Comparison of ENCODE assay signal across 12 mouse cellular contexts in genomic region chr8:105520521-105520920, GRCm38 (mm10). TPM values are rescaled to one million over a fixed set of nuclear protein-coding genes. Genes with fewer than 3 reads are reported as not detected.
DNase-seq lines count a peak whose midpoint lies in the region; ATAC-seq lines count a peak whose summit lies in the region.
"Had no signal": no experiment of that assay in that cellular context is flagged by ENCODE, and none has a peak within 500 bp of the region (broad histone marks: within the 10 kb centered on the region; RNA-seq: fewer than 3 reads in every experiment).

No protein-coding gene starts in this region.

- peaks cover 26% of the 10 kb centered on the region for H3K36me3 ChIP-seq in heart, embryonic 10.5 days
- H3K36me3 ChIP-seq in limb, embryonic 10.5 days = peaks cover 52% of the 10 kb centered on the region
- peaks cover 44% of the 10 kb centered on the region for H3K36me3 ChIP-seq in neural tube, embryonic 13.5 days

- H3K4me3 ChIP-seq in heart, embryonic 10.5 days = peak overlapping the region; percentile 79
- H3K4me3 ChIP-seq in limb, embryonic 10.5 days = peak overlapping the region; percentile 97
- H3K4me3 ChIP-seq in neural tube, embryonic 13.5 days = 0 out of 2 replicates have a peak overlapping the region, but pooled peaks have one; percentile 54
- H3K4me3 ChIP-seq: liver, embryonic 15.5 days had no signal

- peaks cover 75% of the 10 kb centered on the region for H3K4me1 ChIP-seq in heart, embryonic 10.5 days
- peaks cover 79% of the 10 kb centered on the region for H3K4me1 ChIP-seq in limb, embryonic 10.5 days
- H3K4me1 ChIP-seq in neural tube, embryonic 13.5 days (replicated peaks) = peaks cover 55% of the 10 kb centered on the region

- DNase-seq in heart, embryonic 10.5 days (ENCODE audit: low spot score) = no peak
- no peak for DNase-seq in heart, adult 11 months
- peak; percentile 36 for DNase-seq in lung, postnatal 36 days
- no peak for DNase-seq in lung, postnatal 25 days (ENCODE audit: low spot score)
- peak; percentile 39 for DNase-seq in limb, embryonic 10.5 days (ENCODE audit: low spot score)
- no peak for DNase-seq in layer of hippocampus, adult 18-20 months (ENCODE audit: low spot score in 2 of 2)
- DNase-seq: cerebellum, adult 11 months; thymus, adult 2 months had no signal

- no peak for ATAC-seq in neural tube, embryonic 13.5 days (ENCODE audit: low read depth)
- ATAC-seq in CD4-positive, CD25-positive, alpha-beta regulatory T cell, adult 4 months = no peak

- peak overlapping the region; percentile 32 for H3K9ac ChIP-seq in neural tube, embryonic 13.5 days
- H3K9ac ChIP-seq: liver, embryonic 15.5 days had no signal

- WGBS in heart, embryonic 10.5 days = 28% methylated on average over 5 of the region's 5 CpGs
- 27% methylated on average over 5 of the region's 5 CpGs for WGBS in limb, embryonic 10.5 days
- WGBS in neural tube, embryonic 13.5 days = 34% methylated on average over 5 of the region's 5 CpGs

- H3K27ac ChIP-seq in heart, embryonic 10.5 days = peak overlapping the region; percentile 92
- peak overlapping the region; percentile 99 for H3K27ac ChIP-seq in limb, embryonic 10.5 days
- peak overlapping the region; percentile 76 for H3K27ac ChIP-seq in neural tube, embryonic 13.5 days (replicated peaks)
- H3K27ac ChIP-seq: liver, embryonic 15.5 days had no signal

- H3K4me2 ChIP-seq in neural tube, embryonic 13.5 days = peak overlapping the region; percentile 92

- H3K27me3 ChIP-seq in heart, embryonic 10.5 days (ENCODE audit: insufficient read depth, poor library complexity, severe bottlenecking) = peaks cover 34% of the 10 kb centered on the region
- H3K27me3 ChIP-seq in limb, embryonic 10.5 days (ENCODE audit: low read depth, poor library complexity, severe bottlenecking) = no peaks in the 10 kb centered on the region
- peaks cover 15% of the 10 kb centered on the region for H3K27me3 ChIP-seq in neural tube, embryonic 13.5 days

- H3K9me3 ChIP-seq in heart, embryonic 10.5 days = no peaks in the 10 kb centered on the region
- H3K9me3 ChIP-seq in limb, embryonic 10.5 days (replicated peaks) = no peaks in the 10 kb centered on the region
- H3K9me3 ChIP-seq in neural tube, embryonic 13.5 days = no peaks in the 10 kb centered on the region
- H3K9me3 ChIP-seq: liver, embryonic 15.5 days had no signal

RNA-seq across cellular contexts. Expression of gene Hsd11b2, which starts 2.0 kb away (rescaled TPM):
- polyA plus RNA-seq in heart, embryonic 10.5 days (2016; fragmentation: Nextera tagmentation; extraction: Ambion mirVana) = 14.8 and 37.5 TPM in 2 replicates
- 78.2 and 83.2 TPM in 2 replicates for polyA plus RNA-seq in limb, embryonic 10.5 days (2016; fragmentation: Nextera tagmentation; extraction: Ambion mirVana)
- 5.4 and 5.5 TPM in 2 replicates for polyA plus RNA-seq in neural tube, embryonic 13.5 days (2015; fragmentation: Nextera tagmentation; extraction: Ambion mirVana)
- not detected for polyA plus RNA-seq in CD4-positive, CD25-positive, alpha-beta regulatory T cell, adult 4 months (2017; shearing (Covaris generic))
- total RNA-seq in layer of hippocampus, adult 18-20 months (2021) = not detected
- total RNA-seq: neutrophil, adult 5-6 weeks had no signal

RNA-seq across cellular contexts. Expression of gene Zdhhc1, which starts 23.8 kb away (rescaled TPM):
- 16.1 and 21.6 TPM in 2 replicates for polyA plus RNA-seq in heart, embryonic 10.5 days (2016; fragmentation: Nextera tagmentation; extraction: Ambion mirVana)
- polyA plus RNA-seq in limb, embryonic 10.5 days (2016; fragmentation: Nextera tagmentation; extraction: Ambion mirVana) = 18.9 and 25.3 TPM in 2 replicates
- 27.8 and 31.9 TPM in 2 replicates for polyA plus RNA-seq in neural tube, embryonic 13.5 days (2015; fragmentation: Nextera tagmentation; extraction: Ambion mirVana)
- polyA plus RNA-seq in CD4-positive, CD25-positive, alpha-beta regulatory T cell, adult 4 months (2017; shearing (Covaris generic)) = 1 to 10 TPM in 1 of 2 experiments, under 1 TPM in 1; 0.97 to 1.5 TPM
- 10 to 100 TPM; 31.9 to 34.2 TPM for total RNA-seq in layer of hippocampus, adult 18-20 months (2021)

RNA-seq across cellular contexts. Expression of gene Atp6v0d1, which starts 45.3 kb away (rescaled TPM):
- polyA plus RNA-seq in heart, embryonic 10.5 days (2016; fragmentation: Nextera tagmentation; extraction: Ambion mirVana) = 69.7 and 70.6 TPM in 2 replicates
- polyA plus RNA-seq in limb, embryonic 10.5 days (2016; fragmentation: Nextera tagmentation; extraction: Ambion mirVana) = 58.3 and 68.6 TPM in 2 replicates
- 195 and 211 TPM in 2 replicates for polyA plus RNA-seq in neural tube, embryonic 13.5 days (2015; fragmentation: Nextera tagmentation; extraction: Ambion mirVana)
- polyA plus RNA-seq in CD4-positive, CD25-positive, alpha-beta regulatory T cell, adult 4 months (2017; shearing (Covaris generic)) = 10 to 100 TPM; 33.7 to 36.8 TPM
- 100 to 1,000 TPM; 280 to 300 TPM for total RNA-seq in layer of hippocampus, adult 18-20 months (2021)

RNA-seq across cellular contexts. Expression of gene Tppp3, which starts 49.2 kb away (rescaled TPM):
- polyA plus RNA-seq in heart, embryonic 10.5 days (2016; fragmentation: Nextera tagmentation; extraction: Ambion mirVana) = 25.5 and 28.4 TPM in 2 replicates
- 8.4 and 13.5 TPM in 2 replicates for polyA plus RNA-seq in limb, embryonic 10.5 days (2016; fragmentation: Nextera tagmentation; extraction: Ambion mirVana)
- 239 and 296 TPM in 2 replicates for polyA plus RNA-seq in neural tube, embryonic 13.5 days (2015; fragmentation: Nextera tagmentation; extraction: Ambion mirVana)
- polyA plus RNA-seq in CD4-positive, CD25-positive, alpha-beta regulatory T cell, adult 4 months (2017; shearing (Covaris generic)) = 1 to 10 TPM; 1.2 to 1.4 TPM
- total RNA-seq in layer of hippocampus, adult 18-20 months (2021) = 10 to 100 TPM; 54.8 to 58.5 TPM

Comparison
In these comparisons a context has a peak if more than half of its experiments do, and no peak if none do; other contexts are left out.
1. DNase-seq: peak in lung, postnatal 36 days (single experiment) and limb, embryonic 10.5 days (single experiment); none in heart, embryonic 10.5 days (single experiment), heart, adult 11 months (single experiment), lung, postnatal 25 days (single experiment) and layer of hippocampus, adult 18-20 months (0 of 2).
2. Peak in every context shown above with its lines, with median percentiles within 50 percentile points of each other: H3K27ac ChIP-seq and H3K4me3 ChIP-seq.